Mouse (Mus musculus) liver, postnatal 0 days (tissue): Measurements from ENCODE around the gene Serhl. TPM values are rescaled to one million over a fixed set of nuclear protein-coding genes. Genes with fewer than 3 reads are reported as not detected.

Source experiments
- ATAC-seq: fragments of 200-750 bp; cut with Nextera tagmentation; 2 replicates; pipeline ENCODE4 v1.8.0; 2017; ENCODE audit warnings: mild to moderate bottlenecking, moderate library complexity
- DNase-seq: peaks from one replicate; pipeline ENCODE4 v3.0.0-alpha.2; 2016
- H3K27ac ChIP-seq: fragments of 300-500 bp; sonication (generic); 2 replicates; pipeline ENCODE4 v1.5.1; 2014; ENCODE audit warnings: antibody characterized with exemption, moderate library complexity, mild to moderate bottlenecking, low read depth
- H3K27me3 ChIP-seq: fragments of 300-500 bp; sonication (generic); 2 replicates; pipeline ENCODE4 v1.6.1; 2014; ENCODE audit warnings: low read length, control low read depth, mixed read lengths; ENCODE audit not compliant: insufficient read depth
- H3K36me3 ChIP-seq: fragments of 300-500 bp; sonication (generic); replicated peaks from 2 replicates; pipeline ENCODE4 v1.6.1; 2014; ENCODE audit warnings: mild to moderate bottlenecking, control low read depth, low read length, moderate library complexity, mixed read lengths; ENCODE audit not compliant: insufficient read depth
- H3K4me1 ChIP-seq: fragments of 300-500 bp; sonication (generic); 2 replicates; pipeline ENCODE4 v1.6.1; 2014; ENCODE audit warnings: antibody characterized with exemption, mild to moderate bottlenecking, control low read depth; ENCODE audit not compliant: insufficient read depth
- H3K4me2 ChIP-seq: fragments of 300-500 bp; sonication (generic); 2 replicates; pipeline ENCODE4 v1.6.1; 2014; ENCODE audit warnings: low read depth, mild to moderate bottlenecking, low read length, moderate library complexity, mixed read lengths
- H3K4me3 ChIP-seq: fragments of 300-500 bp; sonication (generic); 2 replicates; pipeline ENCODE4 v1.5.1; 2014; ENCODE audit warnings: low read depth, low read length
- H3K9ac ChIP-seq: fragments of 300-500 bp; sonication (generic); replicated peaks from 2 replicates; pipeline ENCODE4 v1.6.1; 2014; ENCODE audit warnings: mild to moderate bottlenecking, moderate library complexity
- H3K9me3 ChIP-seq: fragments of 300-500 bp; sonication (generic); 2 replicates; pipeline ENCODE4 v1.6.1; 2016; ENCODE audit warnings: mild to moderate bottlenecking, control low read depth, low read length, mixed read lengths
- CTCF ChIP-seq: sonication (generic); IDR thresholded peaks from 2 replicates; pipeline ENCODE4 v1.5.1; 2016; ENCODE audit warnings: antibody characterized with exemption, low read depth
- EP300 ChIP-seq: IDR thresholded peaks from 2 replicates; pipeline ENCODE4 v1.6.1; 2016; ENCODE audit warnings: antibody characterized with exemption, low read depth, mild to moderate bottlenecking
- WGBS: fragments of 180-500 bp; shearing (Covaris S2); extraction: QIAGEN DNeasy Blood & Tissue Kit; methylation state at CpG from one replicate; pipeline ENCODE4 v1.1.7; 2014; ENCODE audit not compliant: insufficient replicate concordance; 5-methylcytosine and 5-hydroxymethylcytosine counted together
- polyA plus RNA-seq: library from polyadenylated mRNA; unstranded; fragments of >200 nt; fragmentation: Nextera tagmentation; extraction: Ambion mirVana; gene quantifications from 2 replicates; pipeline ENCODE4 v1.2.1, GENCODE M21; 2015

Gene Serhl
- polyA plus RNA-seq, 1 experiment from 2014 or later = 24.3 TPM

- Histone ChIP-seq H3K9me3 (no peaks in the 10 kb centered on the region), H3K4me1 (peaks cover 12% of the 10 kb centered on the region), H3K36me3 (peaks cover 73% of the 10 kb centered on the region), H3K4me2 (no peak overlapping the region), H3K9ac (no peak overlapping the region), H3K27ac (no peak overlapping the region), H3K4me3 (no peak overlapping the region), H3K27me3 (no peaks in the 10 kb centered on the region)
- ATAC-seq (no peak), DNase-seq (no peak)
- WGBS = 94% methylated on average over 4 of the region's 4 CpGs
- TF ChIP-seq EP300 = no peak
- no peak for TF ChIP-seq CTCF
Observed at GRCm38 (mm10) chr15:83160561-83160960, 71.3 kb downstream of the Serhl start.

GRCm38 (mm10) chr15:83161062-83161748 lies 71.9 kb downstream of the Serhl start:
- DNase-seq = no peak
- WGBS = 81% methylated on average over 10 of the region's 10 CpGs
- Histone ChIP-seq H3K4me1 (peaks cover 18% of the 10 kb centered on the region), H3K4me2 (no peak overlapping the region), H3K27ac (no peak overlapping the region), H3K9me3 (no peaks in the 10 kb centered on the region), H3K4me3 (no peak overlapping the region), H3K27me3 (no peaks in the 10 kb centered on the region), H3K9ac (no peak overlapping the region; the same call in 1 of the 2 replicates), H3K36me3 (peaks cover 73% of the 10 kb centered on the region)
- no peak for TF ChIP-seq EP300
- TF ChIP-seq CTCF = no peak
- ATAC-seq = no peak

GRCm38 (mm10) chr15:83162001-83162400 lies 72.7 kb downstream of the Serhl start:
- Histone ChIP-seq H3K36me3 (peaks cover 69% of the 10 kb centered on the region), H3K4me1 (peaks cover 26% of the 10 kb centered on the region), H3K9ac (no peak overlapping the region), H3K4me3 (no peak overlapping the region), H3K27me3 (no peaks in the 10 kb centered on the region), H3K27ac (peak overlapping the region; percentile 66; the same call in 1 of the 2 replicates), H3K9me3 (no peaks in the 10 kb centered on the region), H3K4me2 (no peak overlapping the region)
- WGBS = 89% methylated on average over 4 of the region's 4 CpGs
- ATAC-seq (no peak), DNase-seq (no peak)
- no peak for TF ChIP-seq EP300

GRCm38 (mm10) chr15:83162818-83163485 lies 73.6 kb downstream of the Serhl start:
- Histone ChIP-seq H3K9me3 (no peaks in the 10 kb centered on the region), H3K36me3 (peaks cover 60% of the 10 kb centered on the region), H3K27me3 (no peaks in the 10 kb centered on the region), H3K9ac (no peak overlapping the region), H3K27ac (peak overlapping the region; percentile 66), H3K4me1 (peaks cover 35% of the 10 kb centered on the region), H3K4me2 (peak overlapping the region; percentile 40), H3K4me3 (no peak overlapping the region)
- WGBS = 75% methylated on average over 11 of the region's 11 CpGs
- TF ChIP-seq EP300 (peak; percentile 72), CTCF (no peak)
- ATAC-seq (peak; percentile 81), DNase-seq (peak; percentile 72)

- peak overlapping the region; percentile 43 for H3K4me2 ChIP-seq
- peak overlapping the region; percentile 72 for H3K27ac ChIP-seq
- peaks cover 52% of the 10 kb centered on the region for H3K4me1 ChIP-seq
- H3K9me3 ChIP-seq = no peaks in the 10 kb centered on the region
- H3K27me3 ChIP-seq = no peaks in the 10 kb centered on the region
- TF ChIP-seq CTCF (no peak), EP300 (peak; percentile 86)
- ATAC-seq (peak; percentile 65), DNase-seq (peak; percentile 41)
- peak overlapping the region; percentile 51; the same call in 1 of the 2 replicates for H3K9ac ChIP-seq
- no peak overlapping the region for H3K4me3 ChIP-seq
- peaks cover 41% of the 10 kb centered on the region for H3K36me3 ChIP-seq
- WGBS = 43% methylated on average over 5 of the region's 5 CpGs
Observed at GRCm38 (mm10) chr15:83164971-83165471, 75.7 kb downstream of the Serhl start.
